Mouse (Mus musculus) adrenal gland, postnatal 36 days (tissue): ENCODE measurements at regions not wholly inside any gene's neighbourhood (a gene's known extent, or its start where the extent isn't known, plus 50 kb on each side); places are given as distances from the start of the nearest gene placed in this dataset.

Experiments
- DNase-seq, 2 experiments: peaks; one replicate each; pipeline ENCODE4 v3.0.0; 2021; ENCODE audit warnings: mixed read lengths in 1 of 2

DNA sequence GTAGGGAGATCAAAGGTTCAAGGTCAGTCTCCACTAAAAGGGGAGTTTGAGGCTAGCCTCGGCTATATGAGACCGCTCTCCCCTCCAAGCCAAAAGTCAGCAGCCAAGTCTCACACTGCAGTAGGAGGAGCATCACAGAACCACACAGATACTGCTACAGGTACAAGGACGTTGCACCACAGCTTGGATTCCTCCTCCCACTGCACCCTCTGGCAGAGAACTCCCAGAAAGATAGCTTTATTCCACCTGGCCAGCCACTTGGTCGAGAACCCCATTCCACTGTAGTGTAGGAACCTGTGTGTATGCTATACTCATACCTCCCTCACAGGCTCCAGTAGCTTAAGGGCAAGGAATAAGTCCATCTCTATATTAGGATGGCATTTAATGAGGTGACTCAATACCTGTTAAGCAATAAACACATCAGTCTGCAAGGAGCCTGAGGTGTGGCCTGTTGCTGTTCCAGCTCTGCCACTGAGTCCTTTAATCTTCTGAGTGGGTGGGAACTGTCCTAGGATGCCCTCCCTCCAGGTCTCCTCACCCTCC is 254.0 kb downstream of the Sox4 start:
- no peak for DNase-seq

DNA sequence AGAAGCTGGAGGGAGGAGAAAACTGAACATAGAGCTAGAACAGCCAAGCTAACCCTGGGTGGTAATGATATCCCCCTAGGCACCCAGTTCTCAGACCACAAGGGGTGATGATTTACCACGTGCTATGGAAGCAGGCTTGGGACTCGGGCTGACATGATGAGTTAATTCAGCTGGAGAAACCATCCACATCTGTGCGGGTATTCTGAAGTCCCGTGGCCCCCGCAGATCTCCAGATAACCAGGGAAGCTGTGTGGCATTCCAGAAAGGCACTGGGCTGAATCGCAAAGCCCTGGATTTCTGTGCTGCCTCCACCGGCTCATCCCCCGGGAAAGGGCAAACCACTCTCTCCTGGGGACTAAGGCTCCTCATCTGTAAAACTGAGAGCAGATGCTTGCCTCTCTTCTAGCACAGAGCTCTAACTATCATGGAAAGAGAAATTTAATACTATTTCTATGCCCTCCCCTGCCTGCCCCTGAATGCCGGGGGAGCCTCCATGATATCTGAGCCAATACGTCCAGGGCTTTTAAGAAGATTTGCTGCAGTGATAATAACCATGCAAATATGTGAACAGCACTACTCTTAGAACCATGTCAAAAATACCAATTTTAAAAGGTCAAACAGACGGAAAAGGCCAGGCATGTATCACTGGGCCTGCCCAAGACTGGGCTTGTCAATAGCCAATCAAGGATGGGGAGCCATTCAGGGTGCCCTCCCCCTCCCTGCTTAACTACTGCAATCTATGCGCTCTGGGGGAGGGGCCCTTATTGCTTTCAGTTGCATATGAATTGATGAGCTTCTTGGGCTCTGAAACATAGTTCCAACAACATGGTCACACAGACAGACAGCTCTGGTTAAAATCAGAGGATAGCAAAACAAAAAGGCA is 255.5 kb downstream of the Sox4 start:
- no peak for DNase-seq

DNA sequence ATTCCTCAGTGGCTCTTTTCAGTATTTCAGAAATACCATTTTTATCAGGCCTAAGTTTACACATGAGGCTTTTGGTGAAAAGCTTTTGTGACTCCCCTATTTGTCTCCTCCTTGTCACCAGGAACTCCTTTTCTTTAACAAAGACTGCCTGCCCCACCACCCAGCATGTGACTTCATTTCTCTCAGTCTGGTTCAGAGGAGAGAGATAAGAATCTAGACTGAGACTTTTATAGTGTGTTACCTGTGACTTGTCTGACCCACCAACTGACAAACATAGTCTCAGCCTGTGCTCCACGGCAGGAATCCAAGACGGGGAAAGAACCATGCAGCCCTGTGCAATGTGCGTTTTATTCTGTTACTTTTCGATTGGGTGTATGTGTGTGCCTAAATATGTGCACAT is 260.4 kb downstream of the Sox4 start:
- no peak for DNase-seq

DNA sequence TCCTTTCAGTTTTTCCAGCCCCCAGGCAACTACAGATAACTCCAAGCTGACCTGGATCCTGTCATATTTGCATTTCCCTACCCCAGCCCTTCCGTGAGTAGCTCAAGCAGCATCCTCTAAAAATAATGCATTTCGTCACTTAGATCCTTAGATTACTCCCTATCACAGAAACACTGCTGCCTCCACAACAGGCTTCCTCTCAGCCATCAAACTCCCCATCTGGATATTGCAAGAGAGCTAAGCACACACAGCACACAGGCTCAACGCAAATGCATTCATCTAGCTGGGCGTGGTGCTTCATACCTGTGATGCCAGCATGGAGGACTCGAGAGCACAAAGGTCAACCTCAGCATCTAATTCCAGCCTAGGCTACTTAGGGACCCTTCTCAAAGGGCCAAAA is 260.9 kb downstream of the Sox4 start:
- no peak for DNase-seq

DNA sequence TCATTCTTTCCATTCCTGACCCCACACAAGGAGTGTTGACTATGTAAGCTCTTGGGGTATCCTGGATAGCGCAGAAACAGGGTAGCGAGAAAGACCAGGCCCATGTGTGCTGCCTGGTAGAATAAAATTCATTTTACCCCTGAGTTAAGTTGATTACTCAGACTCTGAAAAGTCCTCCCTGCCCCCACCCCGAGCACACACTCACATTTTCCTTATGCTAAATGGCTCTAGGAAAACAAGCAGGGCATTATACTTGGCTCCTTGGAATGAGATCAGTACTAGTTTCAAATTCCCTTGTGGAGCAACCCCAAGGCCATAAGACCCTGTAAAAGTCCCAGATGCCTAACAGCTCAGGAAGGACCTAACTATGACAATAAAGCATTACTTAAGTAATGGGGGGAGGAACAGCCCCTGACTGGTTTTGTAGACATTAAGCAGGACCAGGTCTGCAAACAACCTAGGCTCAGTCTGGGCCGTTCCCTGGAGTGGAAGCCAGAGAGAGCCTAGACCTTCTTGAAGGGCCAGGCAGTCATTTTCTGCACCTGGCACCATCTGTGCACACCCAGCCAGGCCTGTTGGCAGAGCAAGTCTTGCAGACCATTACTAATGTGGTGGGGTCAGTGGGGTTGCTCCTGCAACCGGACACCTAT is 262.9 kb downstream of the Sox4 start:
- no peak for DNase-seq

DNA sequence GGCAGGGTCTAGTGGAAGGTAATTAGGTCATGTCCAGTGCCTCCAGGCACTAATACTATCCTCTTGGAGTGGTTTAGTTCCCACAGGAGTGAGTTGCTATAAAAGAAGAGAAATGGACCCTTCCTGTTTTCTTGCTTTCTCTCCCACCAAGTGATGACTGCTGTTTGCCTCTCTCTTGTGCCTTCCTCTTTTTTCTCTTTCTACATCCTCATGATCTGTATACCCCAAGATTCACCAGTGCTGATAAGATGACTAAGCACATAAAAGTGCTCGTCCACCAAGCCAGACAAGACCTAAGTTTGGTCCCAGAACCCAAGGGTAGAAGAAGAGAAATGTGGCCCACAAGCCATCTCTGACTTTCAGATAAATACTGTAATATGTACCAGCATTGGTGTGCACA is 265.7 kb downstream of the Sox4 start:
- no peak for DNase-seq

DNA sequence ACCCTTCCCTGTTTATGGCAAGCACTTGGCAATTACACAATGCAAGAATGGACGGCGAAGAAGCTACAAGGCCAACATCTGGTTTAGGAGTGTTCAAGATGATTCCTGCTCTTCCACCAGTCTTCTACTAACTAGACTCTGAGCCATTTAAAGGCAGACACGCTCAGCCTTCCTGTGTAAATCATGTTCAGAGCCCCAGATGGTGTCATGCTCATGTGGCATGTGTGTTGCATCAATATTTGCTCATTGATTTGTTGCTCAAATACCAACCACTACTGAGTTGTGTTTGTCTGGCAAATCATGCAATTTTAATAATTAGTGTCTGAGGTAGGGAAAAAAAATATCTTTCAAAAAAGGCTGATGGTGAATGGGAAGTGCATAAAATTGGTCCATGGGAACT is 269.2 kb downstream of the Sox4 start:
- DNase-seq: no peak

DNA sequence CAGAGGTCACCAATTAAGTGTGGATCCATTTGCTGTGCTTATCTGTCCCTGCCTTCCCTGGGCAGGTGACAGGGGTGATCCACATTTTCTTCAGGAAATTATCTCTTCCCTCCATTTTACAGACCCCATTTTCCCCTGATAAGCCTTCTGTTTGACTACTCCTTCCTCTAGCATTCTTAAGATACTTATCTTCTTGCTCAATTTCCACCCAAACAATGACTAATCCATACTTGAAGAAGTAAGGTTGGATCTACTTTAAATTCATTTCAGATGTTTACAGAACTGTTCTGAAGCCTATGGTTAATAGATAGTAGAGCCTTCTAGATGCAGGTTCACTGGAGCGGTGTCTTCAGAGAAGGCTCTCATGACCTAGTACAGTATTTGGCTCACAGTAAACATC is 273.2 kb downstream of the Sox4 start:
- no peak for DNase-seq

DNA sequence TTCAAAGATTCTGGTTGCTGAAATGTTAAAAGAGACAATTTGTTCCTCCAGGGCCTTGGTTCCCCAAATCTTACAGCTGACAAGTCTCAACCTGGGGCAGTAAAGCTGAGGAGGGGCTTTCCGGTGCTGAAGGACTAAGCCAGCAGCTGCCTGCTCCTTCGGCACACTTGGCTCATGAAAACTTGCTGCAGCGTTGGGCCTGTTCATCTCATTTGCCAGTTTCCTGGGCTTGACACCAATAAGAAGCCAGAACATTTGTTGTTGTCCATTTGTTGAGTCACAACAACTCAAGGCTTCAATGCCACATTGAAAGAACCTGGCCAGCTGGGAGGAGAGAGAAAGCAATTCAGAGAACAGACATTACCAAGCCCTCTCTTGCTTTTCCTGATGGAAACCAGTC is 279.9 kb downstream of the Sox4 start:
- DNase-seq: no peak

DNA sequence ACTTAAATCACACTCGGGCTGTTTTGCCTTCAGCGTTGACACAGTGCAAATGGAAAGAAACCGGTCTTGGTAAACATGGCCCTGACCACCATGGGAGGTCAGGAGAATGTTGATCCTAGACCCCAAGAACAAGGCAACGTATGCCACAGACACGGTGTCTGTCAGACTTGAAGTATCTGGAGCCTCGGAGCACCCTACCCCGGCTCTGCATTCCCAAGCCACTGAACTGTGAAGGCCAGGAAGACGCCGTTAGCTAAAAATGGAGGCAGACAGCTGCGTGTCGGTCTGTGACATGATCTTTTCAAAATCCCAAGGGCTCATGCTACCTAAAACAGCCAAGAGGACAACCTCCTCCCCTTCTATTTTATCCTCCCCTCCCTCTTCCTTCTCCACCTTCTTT is 282.0 kb downstream of the Sox4 start:
- no peak for DNase-seq

DNA sequence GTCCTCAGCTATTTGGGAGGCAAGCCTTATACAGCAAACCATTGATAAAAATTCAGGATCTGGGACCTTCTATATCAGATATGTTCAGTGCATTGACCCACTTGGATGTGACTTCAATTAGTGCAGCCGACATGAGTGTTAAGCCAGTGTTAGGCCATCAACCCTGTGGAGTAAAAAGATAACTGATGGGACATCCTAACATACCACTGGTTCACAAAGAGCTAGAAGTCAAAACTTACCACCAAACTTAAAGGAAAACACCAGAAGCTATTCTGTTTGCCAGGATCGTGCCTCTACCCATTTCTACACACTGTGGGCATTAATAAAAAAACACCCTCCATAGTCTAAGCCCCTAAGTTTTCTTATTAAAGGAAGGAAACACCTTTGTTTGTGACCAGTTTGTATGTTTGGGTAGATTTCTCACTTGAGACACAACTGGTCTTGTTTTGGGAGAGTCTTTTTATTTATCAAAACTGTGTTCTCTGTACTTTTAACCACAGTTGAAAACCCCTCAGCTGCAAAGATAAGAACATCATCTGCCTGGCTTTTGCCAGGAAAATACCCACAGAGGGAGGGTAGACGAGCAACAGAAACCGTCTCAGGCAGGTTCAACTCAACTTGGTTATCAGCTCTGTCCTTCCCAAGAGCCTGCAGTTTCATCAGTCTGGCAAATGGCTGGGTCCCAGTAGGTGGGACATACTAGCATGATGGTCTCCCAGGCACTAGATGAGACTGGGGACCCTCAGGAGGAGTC is 283.5 kb downstream of the Sox4 start:
- DNase-seq: no peak

DNA sequence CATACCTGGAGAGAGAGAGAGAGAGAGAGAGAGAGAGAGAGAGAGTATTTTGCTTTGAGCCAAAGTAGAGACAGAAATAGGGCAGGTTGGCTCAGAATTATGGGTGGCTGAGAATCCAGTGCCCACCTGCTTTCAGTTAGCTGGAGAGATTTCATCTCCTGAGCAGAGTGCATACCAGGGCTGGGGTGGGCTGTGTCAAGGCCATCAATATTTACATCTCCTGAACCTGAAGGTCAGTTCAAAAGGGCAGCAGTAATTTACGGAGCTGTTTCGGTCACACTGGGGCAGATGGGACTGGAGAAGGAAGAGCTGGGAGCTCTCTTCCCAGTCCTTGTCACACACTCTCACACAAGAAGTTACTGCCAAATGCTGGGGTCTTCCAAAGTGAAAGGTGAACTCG is 286.7 kb downstream of the Sox4 start:
- no peak for DNase-seq

DNA sequence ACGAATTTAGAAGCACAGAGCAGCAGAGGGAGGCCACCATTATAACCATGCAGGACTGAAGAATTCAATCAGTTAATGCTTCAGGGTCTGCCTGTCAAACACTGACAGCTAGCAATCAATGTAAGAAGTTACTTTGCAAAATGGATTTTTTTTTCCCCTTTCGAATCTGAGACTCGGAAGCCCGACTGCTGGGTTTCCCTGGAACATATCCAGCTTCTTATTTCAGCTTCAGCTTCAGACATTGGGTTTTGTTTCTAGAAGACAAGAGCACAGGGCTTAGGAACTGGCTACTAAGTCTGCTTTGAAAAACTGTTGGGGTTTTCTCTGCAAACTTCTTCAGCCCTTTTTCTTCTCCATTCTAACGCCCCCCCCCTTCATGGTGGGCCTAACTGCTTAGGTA is 288.4 kb downstream of the Sox4 start:
- DNase-seq: no peak

DNA sequence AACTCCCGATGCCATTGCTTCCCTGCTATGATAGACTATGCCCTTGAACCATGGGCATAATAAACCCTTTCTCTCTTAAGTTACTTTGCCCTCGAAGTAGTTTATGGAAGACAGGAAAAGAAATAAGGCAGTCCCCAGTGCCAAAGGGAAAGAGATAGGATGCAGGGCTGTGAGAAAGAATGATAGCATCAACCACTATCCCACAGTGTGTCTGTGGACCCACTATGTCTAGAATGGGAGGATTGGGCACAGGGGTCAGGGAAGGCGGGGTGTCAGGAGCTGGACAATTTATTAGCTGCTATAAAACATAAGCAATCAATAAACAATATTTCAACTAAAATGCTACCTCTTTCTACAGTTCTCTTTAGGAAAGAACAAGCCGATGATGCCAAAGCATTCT is 288.8 kb downstream of the Sox4 start:
- DNase-seq: no peak

DNA sequence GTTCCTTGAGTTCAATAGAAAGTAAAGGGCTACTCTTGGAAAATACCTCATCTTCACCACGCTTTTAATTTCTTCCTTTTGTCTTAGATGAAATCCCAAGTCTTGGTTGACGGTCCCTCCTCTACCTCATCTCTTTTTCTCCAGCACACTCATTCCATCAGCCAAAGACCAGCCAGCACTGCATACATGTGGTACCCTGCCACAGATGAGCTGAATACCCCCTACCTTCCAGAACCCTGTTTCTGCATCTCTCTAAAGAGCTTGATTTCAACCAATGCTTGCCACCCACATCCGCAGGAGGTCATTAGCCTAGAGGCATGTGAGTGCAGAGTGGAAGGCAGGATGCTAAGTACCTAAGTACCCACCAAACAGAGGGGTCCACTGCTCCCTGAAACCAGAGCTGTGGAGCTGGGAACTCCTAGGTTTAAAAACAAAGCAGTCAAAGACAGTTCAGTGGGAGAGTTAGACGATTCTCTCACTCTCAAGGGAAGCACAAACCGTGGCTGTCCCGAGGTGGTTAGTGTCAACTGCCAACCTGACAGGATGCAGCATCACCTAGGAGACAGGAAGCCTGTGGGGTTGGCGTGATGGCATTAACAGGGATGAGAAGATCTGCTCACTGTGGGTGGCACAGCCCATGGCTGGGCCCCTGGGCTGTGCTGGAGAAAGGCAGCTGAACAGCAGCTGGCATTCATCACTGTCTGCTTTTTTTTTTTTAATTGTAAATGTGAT is 289.4 kb downstream of the Sox4 start:
- DNase-seq: no peak

DNA sequence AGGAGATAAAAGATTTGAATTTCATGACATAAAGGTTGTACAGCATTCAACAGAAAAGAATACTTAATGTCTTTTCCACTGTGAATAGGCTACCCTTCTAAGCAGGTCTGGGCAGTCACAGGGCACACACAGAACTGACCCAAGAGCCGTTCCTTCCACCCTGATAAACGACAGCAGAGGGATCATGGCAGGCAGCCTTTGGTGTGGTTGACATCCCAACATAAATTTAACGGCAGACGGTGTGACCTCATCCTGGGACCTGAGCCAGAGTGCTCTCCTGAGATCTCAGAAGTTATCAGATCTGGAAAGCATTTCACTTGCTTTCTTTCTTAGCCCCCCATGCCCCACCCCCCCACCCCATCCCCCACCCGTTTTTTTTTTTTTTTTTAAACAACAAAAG is 290.1 kb downstream of the Sox4 start:
- peak; percentile 54 to 74 for DNase-seq

DNA sequence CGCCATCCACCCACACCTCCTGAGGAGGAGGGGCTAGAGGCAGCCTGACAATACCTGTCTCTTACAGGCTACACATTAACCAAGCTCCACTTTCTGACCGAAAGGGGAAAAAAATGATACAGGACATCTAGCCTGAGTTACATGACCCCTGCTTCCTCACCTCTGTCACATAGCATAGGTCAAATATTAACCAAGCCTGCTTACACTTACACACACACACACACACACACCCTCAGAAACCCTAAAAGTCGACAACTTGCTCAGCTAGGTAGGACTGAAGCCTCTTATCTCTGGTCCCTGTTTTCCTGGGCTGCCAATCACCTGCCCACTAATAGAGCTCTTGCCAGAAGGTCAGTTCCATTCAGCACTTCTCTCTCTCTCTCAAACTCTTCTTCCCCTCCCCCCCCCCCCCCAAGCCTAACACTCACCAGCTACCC is 291.2 kb downstream of the Sox4 start:
- no peak for DNase-seq

DNA sequence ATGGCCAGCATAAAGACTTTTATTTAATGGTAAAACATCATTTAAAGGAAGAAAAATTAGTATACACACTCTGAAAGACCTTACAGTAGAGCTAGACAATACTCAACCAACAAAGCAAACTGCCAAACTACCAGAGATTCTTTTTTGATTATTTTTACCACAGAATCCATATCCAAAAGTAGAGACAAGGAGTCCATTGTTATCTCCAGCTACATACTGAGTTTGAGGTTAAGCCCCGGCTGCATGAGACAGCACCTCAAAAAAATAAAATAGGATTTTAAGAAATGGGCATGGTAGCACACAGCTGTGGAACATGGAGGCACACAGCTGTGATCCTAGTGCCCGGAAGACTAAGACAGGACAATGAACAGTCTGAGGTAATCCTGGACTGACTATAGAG is 293.4 kb downstream of the Sox4 start:
- DNase-seq: no peak

DNA sequence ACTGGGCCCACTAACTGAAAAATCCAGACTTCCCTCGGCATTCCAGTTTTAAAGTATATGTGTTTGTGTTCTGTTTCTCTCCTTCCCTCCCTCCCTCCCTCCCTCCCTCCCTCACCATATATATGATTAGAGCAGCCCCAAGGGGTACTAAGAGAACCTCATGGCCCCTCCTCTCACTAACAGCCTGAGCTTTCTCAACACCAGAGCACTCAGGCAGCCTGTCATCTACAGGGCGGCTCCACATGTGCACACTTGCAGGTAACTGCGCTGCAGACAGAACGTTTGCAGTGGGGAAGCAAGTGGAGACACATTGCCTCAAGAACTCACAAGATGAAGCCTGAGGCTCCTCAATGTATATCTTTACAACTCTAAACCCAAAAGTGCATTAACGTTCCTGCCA is 294.9 kb downstream of the Sox4 start:
- DNase-seq: no peak

DNA sequence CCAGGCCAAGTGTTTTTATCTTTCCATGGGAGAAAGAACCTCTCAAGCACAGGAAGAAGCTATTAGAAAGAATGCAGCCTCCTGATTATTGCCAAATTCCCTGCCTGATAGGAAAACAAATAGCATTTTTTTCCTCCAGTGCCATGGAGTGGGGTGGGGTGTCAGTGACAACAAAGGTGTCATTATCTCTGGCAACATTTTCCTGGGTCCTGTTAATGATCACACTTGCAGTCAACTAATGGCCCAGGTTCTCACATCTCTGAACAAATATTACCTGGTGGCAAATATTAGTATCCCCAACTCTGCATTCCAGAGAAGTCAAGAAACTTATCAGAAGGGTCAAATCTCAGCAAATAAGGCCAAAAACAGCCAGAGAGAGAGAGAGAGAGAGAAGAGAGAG is 298.6 kb downstream of the Sox4 start:
- no peak for DNase-seq

DNA sequence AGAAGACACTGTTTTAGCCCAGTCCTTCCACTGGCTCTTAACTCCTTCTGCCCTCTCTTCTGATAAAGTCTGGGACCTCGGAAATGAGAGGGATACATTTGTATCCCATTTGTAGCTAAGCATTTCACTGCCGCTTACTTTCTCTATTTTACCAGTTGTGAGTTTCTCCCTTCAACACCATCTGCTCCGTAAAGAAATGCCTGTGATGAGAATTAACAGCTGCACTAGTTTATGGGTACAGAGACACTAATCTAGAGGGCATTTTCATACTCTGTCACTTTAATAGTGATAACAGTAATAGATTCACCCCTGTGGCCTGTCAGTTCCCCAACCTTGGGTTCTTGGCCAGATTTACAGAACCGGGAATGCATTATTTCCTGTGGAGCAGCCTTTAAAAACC is 300.2 kb downstream of the Sox4 start:
- DNase-seq: no peak

DNA sequence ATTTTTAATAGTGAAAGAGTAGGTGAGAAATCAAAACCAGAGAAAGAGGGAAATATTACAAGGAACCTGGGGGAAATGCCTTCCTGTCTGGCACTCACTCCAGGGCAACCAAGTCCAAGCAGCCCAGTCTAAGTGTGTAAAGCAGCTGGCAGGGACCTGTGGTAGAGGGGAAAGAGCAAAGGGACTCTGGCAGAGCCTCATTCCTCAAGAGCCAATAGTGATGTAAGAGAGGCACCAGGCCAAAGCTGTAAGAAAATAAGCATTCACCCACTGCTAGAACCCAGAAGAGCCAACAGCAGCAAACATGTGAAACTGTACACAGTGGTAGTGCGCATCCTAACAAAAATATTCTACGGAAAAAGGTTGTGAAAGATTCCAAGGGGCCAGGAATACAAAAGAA is 301.7 kb downstream of the Sox4 start:
- peak; percentile 3 to 47 for DNase-seq
